Mouse (Mus musculus): ENCODE results near the gene Fat2. TPM values are rescaled to one million over a fixed set of nuclear protein-coding genes. Genes with fewer than 3 reads are reported as not detected.

The Fat2 gene
- polyA plus RNA-seq, 1 experiment: not detected

DNA sequence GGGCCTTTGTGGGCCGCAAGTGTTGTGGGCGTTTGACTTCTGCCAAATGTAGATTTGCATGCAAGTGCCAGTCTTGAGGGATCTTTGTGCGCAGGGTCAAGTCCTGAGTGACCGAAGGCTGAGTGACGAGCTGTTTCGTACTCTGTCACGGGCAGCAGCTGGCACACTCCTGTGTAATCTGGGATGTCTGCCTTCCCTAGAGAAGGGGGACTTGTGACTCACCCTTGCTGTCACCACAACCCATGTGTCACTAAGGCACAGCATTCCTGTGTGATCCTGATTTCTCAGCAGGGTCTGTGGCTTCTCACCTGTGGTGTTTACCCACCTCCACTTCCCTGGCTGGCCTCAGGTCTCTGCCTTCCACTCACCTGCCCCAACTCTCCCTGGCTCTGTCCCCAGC, 118.5 kb downstream of the Fat2 start:
- Histone ChIP-seq H3K36me3 (ENCODE audit: control insufficient read depth, insufficient read depth, low read length) (peaks cover 63% of the 10 kb centered on the region), H3K4me3 (ENCODE audit: low read depth, low read length) (peak overlapping the region; percentile 37), H3K27ac (ENCODE audit: insufficient read depth, low read depth, low read length) (peak overlapping the region; percentile 85), H3K4me1 (ENCODE audit: control insufficient read depth, insufficient read depth, insufficient read length, low read length) (peaks cover 14% of the 10 kb centered on the region; the same call in 1 of the 2 replicates), H3K27me3 (ENCODE audit: control insufficient read depth, insufficient read depth, low read length) (no peaks in the 10 kb centered on the region)
- TF ChIP-seq POLR2A (IDR thresholded peaks at IDR 0.05; ENCODE audit: low read depth, low read length) (no peak), CTCF (IDR thresholded peaks at IDR 0.05; ENCODE audit: extremely low read depth, insufficient read length, insufficient replicate concordance, low read depth, low read length) (no peak)
- 81% methylated on average over 7 of the region's 7 CpGs for WGBS

DNA sequence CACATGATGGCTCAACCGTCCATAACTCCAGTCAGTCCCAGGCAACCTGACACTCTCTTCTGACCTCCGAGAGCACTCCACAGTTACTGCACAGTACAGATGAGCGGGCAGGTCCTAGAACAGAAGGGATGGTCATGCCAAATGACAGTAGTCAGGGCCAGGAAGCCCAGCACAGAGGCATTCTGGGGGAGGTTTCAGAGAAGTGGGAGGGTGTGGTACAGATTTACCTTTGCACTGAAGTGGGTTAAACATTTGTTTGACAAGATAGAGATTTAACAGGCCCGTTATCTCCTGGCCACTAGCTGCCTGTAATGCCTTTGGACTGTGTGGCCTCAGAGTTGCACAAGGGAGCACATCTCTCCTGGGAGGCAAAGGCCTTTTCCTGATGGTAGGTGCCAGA, 118.9 kb downstream of the Fat2 start:
- H3K4me3 ChIP-seq (ENCODE audit: low read depth, low read length): peak overlapping the region; percentile 37; the same call in 1 of the 2 replicates
- H3K36me3 ChIP-seq (ENCODE audit: control insufficient read depth, insufficient read depth, low read length): peaks cover 58% of the 10 kb centered on the region
- no peaks in the 10 kb centered on the region for H3K27me3 ChIP-seq (ENCODE audit: control insufficient read depth, insufficient read depth, low read length)
- H3K4me1 ChIP-seq (ENCODE audit: control insufficient read depth, insufficient read depth, insufficient read length, low read length): peaks cover 14% of the 10 kb centered on the region; the same call in 1 of the 2 replicates
- H3K27ac ChIP-seq (ENCODE audit: insufficient read depth, low read depth, low read length): peak overlapping the region; percentile 85
- 63% methylated on average over 4 of the region's 4 CpGs for WGBS
- no peak for TF ChIP-seq POLR2A (IDR thresholded peaks at IDR 0.05; ENCODE audit: low read depth, low read length)
- no peak for TF ChIP-seq CTCF (IDR thresholded peaks at IDR 0.05; ENCODE audit: extremely low read depth, insufficient read length, insufficient replicate concordance, low read depth, low read length)

DNA sequence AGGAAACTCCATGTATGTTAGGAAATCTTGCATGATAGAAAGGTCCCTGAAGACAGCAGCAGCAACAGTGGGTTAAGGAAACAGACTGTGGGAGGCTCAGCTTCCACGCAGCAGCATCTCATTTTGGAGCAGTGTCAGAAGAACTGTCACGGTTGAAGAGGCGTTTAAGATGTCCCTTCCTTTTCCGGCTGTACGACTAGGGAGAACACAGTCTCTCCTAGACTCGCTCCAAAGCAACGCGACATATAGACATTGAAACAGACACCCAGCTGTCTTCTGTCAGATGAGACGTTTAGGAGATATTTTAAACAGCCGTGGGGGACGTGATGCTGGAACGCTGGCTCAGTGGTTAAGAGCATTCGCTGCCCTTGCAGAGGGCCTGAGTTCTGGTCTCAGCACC, 119.5 kb downstream of the Fat2 start:
- H3K36me3 ChIP-seq (ENCODE audit: control insufficient read depth, insufficient read depth, low read length): peaks cover 52% of the 10 kb centered on the region
- no peak overlapping the region for H3K4me3 ChIP-seq (ENCODE audit: low read depth, low read length)
- peaks cover 14% of the 10 kb centered on the region; the same call in 1 of the 2 replicates for H3K4me1 ChIP-seq (ENCODE audit: control insufficient read depth, insufficient read depth, insufficient read length, low read length)
- peak overlapping the region; percentile 40 for H3K27ac ChIP-seq (ENCODE audit: insufficient read depth, low read depth, low read length)
- WGBS: 88% methylated on average over 13 of the region's 13 CpGs
- no peak for TF ChIP-seq CTCF (IDR thresholded peaks at IDR 0.05; ENCODE audit: extremely low read depth, insufficient read length, insufficient replicate concordance, low read depth, low read length)
- TF ChIP-seq POLR2A (IDR thresholded peaks at IDR 0.05; ENCODE audit: low read depth, low read length): no peak
- H3K27me3 ChIP-seq (ENCODE audit: control insufficient read depth, insufficient read depth, low read length): no peaks in the 10 kb centered on the region

DNA sequence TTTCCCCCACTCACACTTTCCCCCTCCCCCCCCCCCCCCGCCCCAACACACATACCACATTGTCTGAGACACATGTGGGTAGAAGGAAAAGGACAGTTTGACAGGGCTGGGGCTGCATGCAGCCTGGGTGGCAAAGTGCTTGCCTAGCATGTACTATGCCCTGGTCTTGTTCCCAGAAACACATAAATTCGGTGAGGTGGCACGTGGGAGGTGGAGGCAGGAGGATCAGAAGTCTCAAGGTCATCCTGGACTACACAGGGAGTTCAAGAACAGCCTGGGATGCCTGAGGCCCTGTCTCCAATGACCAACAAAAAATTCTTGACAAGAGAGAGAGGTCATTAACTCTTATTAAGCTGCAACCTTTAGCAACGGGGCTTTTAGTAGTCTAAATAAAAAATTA, 120.3 kb downstream of the Fat2 start:
- H3K27ac ChIP-seq (ENCODE audit: insufficient read depth, low read depth, low read length): no peak overlapping the region
- no peak for TF ChIP-seq CTCF (IDR thresholded peaks at IDR 0.05; ENCODE audit: extremely low read depth, insufficient read length, insufficient replicate concordance, low read depth, low read length)
- TF ChIP-seq POLR2A (IDR thresholded peaks at IDR 0.05; ENCODE audit: low read depth, low read length): no peak
- no peaks in the 10 kb centered on the region for H3K27me3 ChIP-seq (ENCODE audit: control insufficient read depth, insufficient read depth, low read length)
- H3K4me3 ChIP-seq (ENCODE audit: low read depth, low read length): peak overlapping the region; percentile 45; the same call in 1 of the 2 replicates
- peaks cover 14% of the 10 kb centered on the region; the same call in 1 of the 2 replicates for H3K4me1 ChIP-seq (ENCODE audit: control insufficient read depth, insufficient read depth, insufficient read length, low read length)
- 73% methylated on average over 4 of the region's 4 CpGs for WGBS
- peaks cover 48% of the 10 kb centered on the region for H3K36me3 ChIP-seq (ENCODE audit: control insufficient read depth, insufficient read depth, low read length)

DNA sequence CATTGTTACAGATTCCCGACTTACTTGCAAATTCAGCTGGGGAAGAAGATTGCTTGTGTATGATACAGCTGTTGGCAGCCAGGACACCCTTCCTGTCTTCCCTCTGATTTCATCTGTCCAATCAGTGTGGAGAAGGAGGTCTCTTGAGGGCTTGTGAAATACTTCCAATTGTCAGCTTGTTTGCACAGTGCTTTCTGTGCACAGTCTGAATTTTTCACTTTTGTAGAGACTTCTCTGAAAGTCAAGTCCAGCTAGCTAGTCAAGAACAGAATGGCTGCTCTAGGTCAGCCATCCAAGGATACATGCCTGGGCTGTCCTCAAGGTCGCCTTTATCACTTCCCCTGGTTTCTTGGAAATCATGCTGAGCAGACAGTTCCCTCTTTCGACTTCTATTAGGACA, 121.4 kb downstream of the Fat2 start:
- Histone ChIP-seq H3K4me1 (ENCODE audit: control insufficient read depth, insufficient read depth, insufficient read length, low read length) (peaks cover 15% of the 10 kb centered on the region; the same call in 1 of the 2 replicates), H3K27ac (ENCODE audit: insufficient read depth, low read depth, low read length) (peak overlapping the region; percentile 84), H3K36me3 (ENCODE audit: control insufficient read depth, insufficient read depth, low read length) (peaks cover 38% of the 10 kb centered on the region), H3K27me3 (ENCODE audit: control insufficient read depth, insufficient read depth, low read length) (no peaks in the 10 kb centered on the region), H3K4me3 (ENCODE audit: low read depth, low read length) (peak overlapping the region; percentile 57; the same call in 1 of the 2 replicates)
- TF ChIP-seq POLR2A (IDR thresholded peaks at IDR 0.05; ENCODE audit: low read depth, low read length) (no peak), CTCF (IDR thresholded peaks at IDR 0.05; ENCODE audit: extremely low read depth, insufficient read length, insufficient replicate concordance, low read depth, low read length) (no peak)
- 63% methylated on average over 3 of the region's 3 CpGs for WGBS

DNA sequence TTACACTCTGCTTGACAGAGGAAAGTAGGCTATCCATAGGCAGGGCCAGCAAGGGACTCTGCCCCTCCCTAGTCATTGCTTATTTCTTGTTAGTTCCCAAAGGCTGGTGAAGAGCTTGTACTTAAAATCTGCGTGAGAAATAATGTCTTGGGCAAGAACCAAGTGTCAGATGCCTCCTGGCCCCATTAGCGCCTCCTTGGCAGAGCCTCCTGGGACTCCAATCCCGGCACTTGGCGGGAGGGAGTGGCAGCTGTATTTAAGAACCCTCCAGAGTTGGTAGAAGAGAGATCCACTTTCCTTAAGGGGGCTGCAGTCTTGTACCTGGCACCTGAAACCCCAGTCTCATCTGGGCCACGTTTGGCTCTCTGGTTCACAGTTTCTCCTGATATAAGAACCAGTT, 122.2 kb downstream of the Fat2 start:
- no peaks in the 10 kb centered on the region for H3K27me3 ChIP-seq (ENCODE audit: control insufficient read depth, insufficient read depth, low read length)
- TF ChIP-seq POLR2A (IDR thresholded peaks at IDR 0.05; ENCODE audit: low read depth, low read length): no peak
- TF ChIP-seq CTCF (IDR thresholded peaks at IDR 0.05; ENCODE audit: extremely low read depth, insufficient read length, insufficient replicate concordance, low read depth, low read length): no peak
- H3K4me1 ChIP-seq (ENCODE audit: control insufficient read depth, insufficient read depth, insufficient read length, low read length): peaks cover 17% of the 10 kb centered on the region; the same call in 1 of the 2 replicates
- peak overlapping the region; percentile 57 for H3K4me3 ChIP-seq (ENCODE audit: low read depth, low read length)
- H3K27ac ChIP-seq (ENCODE audit: insufficient read depth, low read depth, low read length): peak overlapping the region; percentile 84
- peaks cover 30% of the 10 kb centered on the region for H3K36me3 ChIP-seq (ENCODE audit: control insufficient read depth, insufficient read depth, low read length)
- WGBS: 75% methylated on average over 5 of the region's 5 CpGs

DNA sequence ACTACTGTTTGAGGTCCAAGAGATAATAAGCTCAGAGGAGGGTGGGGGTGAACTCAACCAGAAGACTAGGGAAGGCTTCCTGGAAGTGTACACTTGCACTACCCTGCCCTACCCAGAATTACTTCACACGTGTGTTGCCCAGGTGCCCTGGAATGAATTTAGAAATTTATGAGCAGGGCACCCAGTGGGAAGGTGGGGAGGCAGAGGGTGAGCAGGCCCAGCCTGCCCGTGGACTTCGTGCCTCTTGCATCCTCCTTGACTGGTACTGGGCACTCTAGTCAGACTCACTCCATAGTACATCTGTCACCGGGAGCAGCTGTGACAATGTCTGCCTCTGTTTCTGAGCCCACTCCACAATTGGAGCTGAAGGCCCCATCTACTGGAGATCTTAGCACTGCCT, 122.8 kb downstream of the Fat2 start:
- peaks cover 12% of the 10 kb centered on the region; the same call in 1 of the 2 replicates for H3K4me1 ChIP-seq (ENCODE audit: control insufficient read depth, insufficient read depth, insufficient read length, low read length)
- 38% methylated on average over 4 of the region's 4 CpGs for WGBS
- no peaks in the 10 kb centered on the region for H3K27me3 ChIP-seq (ENCODE audit: control insufficient read depth, insufficient read depth, low read length)
- H3K4me3 ChIP-seq (ENCODE audit: low read depth, low read length): peak overlapping the region; percentile 57
- H3K27ac ChIP-seq (ENCODE audit: insufficient read depth, low read depth, low read length): peak overlapping the region; percentile 84
- peaks cover 24% of the 10 kb centered on the region for H3K36me3 ChIP-seq (ENCODE audit: control insufficient read depth, insufficient read depth, low read length)
- TF ChIP-seq CTCF (IDR thresholded peaks at IDR 0.05; ENCODE audit: extremely low read depth, insufficient read length, insufficient replicate concordance, low read depth, low read length) (no peak), POLR2A (IDR thresholded peaks at IDR 0.05; ENCODE audit: low read depth, low read length) (peak; percentile 54; the same call in 1 of the 2 replicates)

Measured in small intestine, adult 2 months (tissue).